Mouse (Mus musculus): ENCODE results near the gene Gm11127. TPM values are rescaled to one million over a fixed set of nuclear protein-coding genes. Genes with fewer than 3 reads are reported as not detected.
"Not testable (repeated sequence)": the region's sequence is repeated elsewhere in the genome, so short reads cannot be mapped to it uniquely, and the experiment has no call there.

Gm11127 gene
- polyA plus RNA-seq, 1 experiment from 2014 or later, result not detected

DNA sequence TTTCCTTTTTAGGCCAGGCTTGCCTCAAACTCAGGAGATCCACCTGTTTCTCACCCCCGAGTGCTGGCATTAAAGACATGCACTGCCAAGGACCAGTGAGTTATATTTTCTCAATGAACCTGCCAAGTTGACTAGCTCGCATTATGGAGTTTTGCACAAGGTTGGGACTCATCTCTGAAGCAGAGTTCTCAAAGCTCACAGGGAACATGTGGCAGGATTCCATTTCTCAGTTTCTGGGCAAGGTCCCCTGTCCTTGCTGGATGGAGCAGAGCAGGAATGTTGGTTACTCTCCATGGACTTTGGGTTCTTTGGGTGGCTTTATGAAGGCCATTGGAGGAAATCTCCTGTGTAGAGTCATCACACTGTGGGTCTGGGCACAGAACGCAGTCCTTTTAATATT, 14.9 kb downstream of the Gm11127 start:
- no peaks in the 10 kb centered on the region for H3K36me3 ChIP-seq (ENCODE audit: insufficient read depth, low read length)
- DNase-seq (ENCODE audit: low spot score) (no peak), ATAC-seq (no peak)
- WGBS, result 76% methylated on average over 3 of the region's 3 CpGs
- no peaks in the 10 kb centered on the region for H3K9me3 ChIP-seq (ENCODE audit: low read length)
- no peak overlapping the region; the same call in 1 of the 2 replicates for H3K9ac ChIP-seq (replicated peaks; ENCODE audit: low read depth)
- peak overlapping the region; percentile 37 for H3K4me3 ChIP-seq (ENCODE audit: low read depth, low read length)
- H3K27me3 ChIP-seq (replicated peaks; ENCODE audit: insufficient read depth, low read length), result no peaks in the 10 kb centered on the region
- 0 out of 2 replicates have a peak, but pooled peaks have one; percentile 0 for TF ChIP-seq EP300 (IDR thresholded peaks at IDR 0.05)
- TF ChIP-seq CTCF (IDR thresholded peaks at IDR 0.05), result no peak
- H3K27ac ChIP-seq (ENCODE audit: low read length), result peak overlapping the region; percentile 62; the same call in 1 of the 2 replicates
- peak overlapping the region; percentile 58 for H3K4me2 ChIP-seq (replicated peaks; ENCODE audit: low read depth, low read length)
- H3K4me1 ChIP-seq (ENCODE audit: insufficient read depth, low read depth, low read length), result peaks cover 5% of the 10 kb centered on the region; the same call in 1 of the 2 replicates

DNA sequence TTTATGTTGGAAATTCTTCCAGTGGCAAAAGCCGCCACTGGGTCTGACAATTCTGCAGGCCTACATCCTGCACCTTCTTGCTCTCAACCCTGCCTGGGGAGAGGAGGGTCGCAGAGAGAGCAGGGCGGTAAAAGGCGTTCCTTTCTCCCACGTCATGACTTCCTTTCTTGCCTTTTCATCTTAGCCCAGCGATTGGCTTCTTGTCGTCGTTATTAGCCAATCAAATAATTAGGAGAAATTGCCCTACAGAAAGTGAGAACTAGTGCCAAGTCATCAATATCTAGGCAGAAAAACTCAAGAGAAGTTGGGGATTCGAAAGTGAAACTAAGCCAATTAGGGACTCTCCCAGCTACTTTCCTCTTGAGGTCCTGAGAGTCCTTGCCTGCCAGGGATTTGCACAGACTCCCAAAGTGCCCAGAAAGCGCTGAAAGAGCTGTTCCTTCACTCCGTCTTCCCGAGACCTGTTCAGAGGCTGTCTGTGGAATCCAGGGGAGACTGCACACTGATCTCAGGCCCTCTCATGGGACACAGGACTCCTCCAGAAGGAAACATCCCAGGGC, 15.5 kb downstream of the Gm11127 start, which contains the start of the genes H2-T22 and Gm6034:
Gene H2-T22 (minus strand): TSS at position 138 of the 560 bp plus-strand sequence.
Gene Gm6034 (plus strand): TSS at position 352 of the 560 bp plus-strand sequence.
- H3K4me1 ChIP-seq (ENCODE audit: insufficient read depth, low read depth, low read length); H3K9me3 ChIP-seq (ENCODE audit: low read length); H3K36me3 ChIP-seq (ENCODE audit: insufficient read depth, low read length); H3K27me3 ChIP-seq (replicated peaks; ENCODE audit: insufficient read depth, low read length): not testable (repeated sequence)
- TF ChIP-seq EP300 (IDR thresholded peaks at IDR 0.05), result 0 out of 2 replicates have a peak, but pooled peaks have one; percentile 25
- 1% methylated on average over 12 of the region's 12 CpGs for WGBS
- DNase-seq (ENCODE audit: low spot score), result peak; percentile 98
- ATAC-seq, result peak; percentile 97
- Histone ChIP-seq H3K4me3 (ENCODE audit: low read depth, low read length) (peak within 1 kb of the TSS; percentile 37), H3K9ac (replicated peaks; ENCODE audit: low read depth) (peak within 1 kb of the TSS; percentile 29), H3K27ac (ENCODE audit: low read length) (peak within 1 kb of the TSS; percentile 62; the same call in 1 of the 2 replicates), H3K4me2 (replicated peaks; ENCODE audit: low read depth, low read length) (peak within 1 kb of the TSS; percentile 58)

DNA sequence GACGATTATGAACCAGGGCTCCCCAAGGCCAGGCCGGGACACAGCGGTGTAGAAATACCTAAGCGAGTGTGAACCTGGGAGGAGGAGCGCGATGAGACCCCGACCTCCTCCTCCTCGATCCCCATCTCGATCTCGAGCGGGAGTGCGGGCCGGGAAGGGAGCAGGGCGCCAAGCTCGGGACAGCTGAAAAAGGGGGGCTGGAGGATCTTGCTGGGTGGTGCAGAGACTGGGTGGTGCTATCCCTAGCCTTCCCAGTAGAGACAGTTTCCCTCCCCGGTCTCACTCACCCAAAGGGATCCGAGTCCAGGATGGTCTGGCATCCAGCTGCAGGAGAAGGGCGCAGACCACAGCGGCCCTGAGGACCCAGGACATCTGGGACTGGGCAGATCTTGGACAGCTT, 16.1 kb downstream of the Gm11127 start:
- H3K27me3 ChIP-seq (replicated peaks; ENCODE audit: insufficient read depth, low read length); H3K4me1 ChIP-seq (ENCODE audit: insufficient read depth, low read depth, low read length); H3K9me3 ChIP-seq (ENCODE audit: low read length); H3K36me3 ChIP-seq (ENCODE audit: insufficient read depth, low read length); H3K27ac ChIP-seq (ENCODE audit: low read length): not testable (repeated sequence)
- Histone ChIP-seq H3K9ac (replicated peaks; ENCODE audit: low read depth) (peak overlapping the region; percentile 29; the same call in 1 of the 2 replicates), H3K4me2 (replicated peaks; ENCODE audit: low read depth, low read length) (peak overlapping the region; percentile 58), H3K4me3 (ENCODE audit: low read depth, low read length) (peak overlapping the region; percentile 35)
- peak; percentile 73 for ATAC-seq
- WGBS, result 0% methylated on average over 14 of the region's 19 CpGs
- peak; percentile 21 for DNase-seq (ENCODE audit: low spot score)

DNA sequence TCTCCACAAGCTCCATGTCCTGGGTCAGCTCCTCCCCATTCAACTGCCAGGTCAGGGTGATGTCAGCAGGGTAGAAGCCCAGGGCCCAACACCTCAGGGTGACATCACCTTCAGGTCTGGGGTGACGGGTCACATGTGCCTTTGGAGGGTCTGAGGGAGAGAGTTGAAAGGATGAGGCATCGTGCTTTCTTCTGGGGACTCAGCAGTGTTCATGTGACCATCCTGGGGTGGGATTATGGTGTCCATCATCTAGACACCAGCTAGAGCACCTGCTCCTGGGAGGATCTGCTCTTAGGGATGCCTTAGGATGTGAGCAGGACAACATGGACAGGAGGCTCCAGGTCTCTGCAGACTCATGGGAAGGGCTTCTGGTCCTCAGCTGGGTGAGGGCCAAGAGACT, 17.6 kb downstream of the Gm11127 start:
- not testable (repeated sequence) for H3K4me3 ChIP-seq (ENCODE audit: low read depth, low read length); H3K9me3 ChIP-seq (ENCODE audit: low read length); ATAC-seq; H3K27ac ChIP-seq (ENCODE audit: low read length); H3K4me1 ChIP-seq (ENCODE audit: insufficient read depth, low read depth, low read length); H3K4me2 ChIP-seq (replicated peaks; ENCODE audit: low read depth, low read length); H3K27me3 ChIP-seq (replicated peaks; ENCODE audit: insufficient read depth, low read length); H3K9ac ChIP-seq (replicated peaks; ENCODE audit: low read depth); H3K36me3 ChIP-seq (ENCODE audit: insufficient read depth, low read length); DNase-seq (ENCODE audit: low spot score)
- 83% methylated on average over 2 of the region's 2 CpGs for WGBS

DNA sequence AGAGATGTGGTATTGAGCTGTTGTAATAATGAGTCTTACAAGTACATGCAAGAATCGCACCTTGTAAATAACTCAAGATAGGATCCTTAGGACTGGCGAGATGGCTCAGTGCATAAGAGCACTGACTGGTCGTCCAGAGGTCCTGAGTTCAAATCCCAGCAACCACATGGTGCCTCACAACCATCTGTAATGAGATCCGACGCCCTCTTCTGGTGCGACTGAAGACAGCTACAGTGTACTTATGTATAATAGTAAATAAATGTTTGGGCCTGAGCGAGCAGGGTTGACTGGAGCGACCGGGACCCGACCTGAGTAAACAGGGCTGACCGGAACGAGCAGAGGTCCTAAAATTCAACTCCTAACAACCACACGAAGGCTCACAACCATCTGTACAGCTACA, 22.0 kb downstream of the Gm11127 start:
- H3K9ac ChIP-seq (replicated peaks; ENCODE audit: low read depth); H3K4me1 ChIP-seq (ENCODE audit: insufficient read depth, low read depth, low read length); H3K36me3 ChIP-seq (ENCODE audit: insufficient read depth, low read length); H3K4me2 ChIP-seq (replicated peaks; ENCODE audit: low read depth, low read length); H3K9me3 ChIP-seq (ENCODE audit: low read length); H3K27me3 ChIP-seq (replicated peaks; ENCODE audit: insufficient read depth, low read length); H3K27ac ChIP-seq (ENCODE audit: low read length); H3K4me3 ChIP-seq (ENCODE audit: low read depth, low read length); ATAC-seq; DNase-seq (ENCODE audit: low spot score): not testable (repeated sequence)
- WGBS, result 76% methylated on average over 13 of the region's 13 CpGs

DNA sequence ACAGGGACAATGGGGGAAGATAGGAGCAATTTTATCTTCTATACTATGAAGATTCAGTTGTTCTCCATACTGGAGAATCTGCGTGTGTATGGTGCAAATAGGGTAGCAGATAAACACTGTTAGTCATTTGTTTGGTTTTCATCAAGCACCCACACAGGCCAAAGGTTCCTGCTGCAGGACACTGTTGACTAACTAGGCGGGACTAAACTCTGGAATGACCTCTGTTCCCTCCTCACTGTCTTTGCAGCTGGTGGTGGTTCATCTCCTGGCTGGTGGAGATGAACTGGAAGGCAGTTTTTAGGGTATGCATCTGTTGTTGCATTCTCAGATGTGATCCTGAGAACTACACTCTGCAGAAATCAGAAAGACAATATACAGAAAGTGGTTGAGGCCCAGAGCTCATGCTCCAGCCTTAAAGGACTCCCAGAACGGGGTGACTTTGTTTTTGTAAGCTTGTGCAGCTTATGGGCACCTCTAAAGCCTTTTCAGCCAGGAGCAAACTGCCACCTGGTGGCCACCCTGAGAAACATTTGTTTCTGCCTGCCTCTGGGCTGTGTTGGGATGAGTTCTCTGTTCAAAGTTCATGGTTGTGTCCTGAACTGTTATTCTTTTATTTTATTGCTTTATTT, 23.0 kb downstream of the Gm11127 start:
- H3K9ac ChIP-seq (replicated peaks; ENCODE audit: low read depth); H3K9me3 ChIP-seq (ENCODE audit: low read length); H3K27ac ChIP-seq (ENCODE audit: low read length); H3K4me1 ChIP-seq (ENCODE audit: insufficient read depth, low read depth, low read length); H3K4me2 ChIP-seq (replicated peaks; ENCODE audit: low read depth, low read length); H3K36me3 ChIP-seq (ENCODE audit: insufficient read depth, low read length); H3K27me3 ChIP-seq (replicated peaks; ENCODE audit: insufficient read depth, low read length); H3K4me3 ChIP-seq (ENCODE audit: low read depth, low read length): not testable (repeated sequence)
- ATAC-seq (peak; percentile 47), DNase-seq (ENCODE audit: low spot score) (peak; percentile 69)
- WGBS, result 27% methylated on average over 3 of the region's 3 CpGs
- peak; percentile 66 for TF ChIP-seq CTCF (IDR thresholded peaks at IDR 0.05)

DNA sequence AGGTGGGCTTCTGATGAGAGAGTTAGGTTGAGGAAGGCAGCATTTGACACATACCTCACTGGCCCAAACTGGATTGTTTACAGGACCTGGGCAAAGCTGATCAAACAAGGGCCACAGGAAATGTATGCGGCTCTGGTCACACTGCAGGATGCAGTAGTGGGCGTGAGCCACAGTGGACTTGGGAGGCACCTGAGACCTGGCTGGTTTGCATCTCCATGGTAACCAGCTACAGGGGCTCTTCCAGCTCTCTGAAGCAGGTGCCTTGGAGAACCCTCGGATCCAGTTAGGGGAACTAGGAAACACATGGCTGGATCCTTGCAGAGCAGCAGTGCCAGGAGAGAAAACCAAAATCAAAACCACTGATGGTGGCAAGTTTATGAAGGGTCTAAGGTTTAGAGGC, 23.6 kb downstream of the Gm11127 start:
- not testable (repeated sequence) for DNase-seq (ENCODE audit: low spot score); H3K4me1 ChIP-seq (ENCODE audit: insufficient read depth, low read depth, low read length); H3K4me2 ChIP-seq (replicated peaks; ENCODE audit: low read depth, low read length); H3K9ac ChIP-seq (replicated peaks; ENCODE audit: low read depth); H3K27ac ChIP-seq (ENCODE audit: low read length); H3K9me3 ChIP-seq (ENCODE audit: low read length); H3K4me3 ChIP-seq (ENCODE audit: low read depth, low read length); ATAC-seq; H3K36me3 ChIP-seq (ENCODE audit: insufficient read depth, low read length); H3K27me3 ChIP-seq (replicated peaks; ENCODE audit: insufficient read depth, low read length)
- 34% methylated on average over 3 of the region's 3 CpGs for WGBS

DNA sequence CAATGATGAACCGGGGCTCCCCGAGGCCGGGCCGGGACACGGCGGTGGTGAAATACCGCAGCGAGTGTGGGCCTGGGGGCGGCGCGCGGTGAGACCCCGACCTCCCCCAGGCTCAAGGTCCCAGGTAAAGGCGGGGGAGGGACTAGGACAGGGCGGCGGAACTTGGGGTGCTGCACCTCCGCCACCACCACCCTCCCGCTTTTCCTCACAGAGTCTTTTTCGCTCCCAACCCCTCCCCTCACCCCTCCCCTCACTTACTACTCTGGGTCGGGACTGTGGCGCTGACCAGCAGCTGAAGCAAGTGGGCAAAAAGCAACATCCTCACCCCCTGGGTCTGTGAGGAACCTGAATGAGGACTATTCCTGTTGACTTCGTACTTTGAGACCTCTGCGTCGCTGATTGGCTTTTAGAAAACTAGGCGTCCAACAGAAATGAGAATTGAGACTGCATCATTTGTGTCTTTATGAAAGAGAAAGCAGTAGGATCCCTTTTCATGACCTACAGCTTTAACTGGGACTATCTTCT, 25.8 kb downstream of the Gm11127 start, which contains the start of gene H2-T23:
Gene H2-T23 (minus strand): TSS at position 505 of the 525 bp plus-strand sequence.
- peak within 1 kb of the TSS; percentile 26; the same call in 1 of the 2 replicates for H3K27ac ChIP-seq (ENCODE audit: low read length)
- peak; percentile 73 for ATAC-seq
- WGBS, result 3% methylated on average over 15 of the region's 25 CpGs

More for the DNA sequence above, 25.8 kb downstream of the Gm11127 start, which contains the start of gene H2-T23:
- Histone ChIP-seq H3K9ac (replicated peaks; ENCODE audit: low read depth) (peak within 1 kb of the TSS; percentile 64), H3K4me2 (replicated peaks; ENCODE audit: low read depth, low read length) (peak within 1 kb of the TSS; percentile 67), H3K4me3 (ENCODE audit: low read depth, low read length) (peak within 1 kb of the TSS; percentile 61)
- not testable (repeated sequence) for H3K4me1 ChIP-seq (ENCODE audit: insufficient read depth, low read depth, low read length); H3K27me3 ChIP-seq (replicated peaks; ENCODE audit: insufficient read depth, low read length); H3K9me3 ChIP-seq (ENCODE audit: low read length); H3K36me3 ChIP-seq (ENCODE audit: insufficient read depth, low read length)
- DNase-seq (ENCODE audit: low spot score), result peak; percentile 84

All from lung, postnatal 0 days (tissue).